Mouse (Mus musculus) CH12.LX (cell line): ENCODE results near the gene Zmynd8.

Experiments
- CHD2 ChIP-seq: IDR thresholded peaks from 2 replicates; pipeline ENCODE4 v1.6.1; 2011; ENCODE audit warnings: low read length, improper control_type of control experiment
- RAD21 ChIP-seq: IDR thresholded peaks from 2 replicates; pipeline ENCODE4 v1.6.1; 2011; ENCODE audit warnings: low read depth, mild to moderate bottlenecking, low read length, improper control_type of control experiment, moderate library complexity
- USF1 ChIP-seq: IDR thresholded peaks from 2 replicates; pipeline ENCODE4 v1.6.1; 2014; ENCODE audit warnings: low read depth, mild to moderate bottlenecking, inconsistent platforms, low read length, improper control_type of control experiment

GRCm38 (mm10) chr2:165741526-165742050, 157.2 kb downstream of the Zmynd8 start:
- TF ChIP-seq RAD21 (no peak), USF1 (no peak), CHD2 (no peak)
